Mouse (Mus musculus) layer of hippocampus, postnatal 14 days (tissue): Measurements from ENCODE around the gene Serpinb9d. TPM values are rescaled to one million over a fixed set of nuclear protein-coding genes. Genes with fewer than 3 reads are reported as not detected.
"Not testable (repeated sequence)": the region's sequence is repeated elsewhere in the genome, so short reads cannot be mapped to it uniquely, and the experiment has no call there.

Source experiments
- DNase-seq, 2 experiments: peaks; one replicate each; pipeline ENCODE4 v3.0.0; 2021 to 2022; ENCODE audit warnings: low spot score in 2 of 2, mixed read lengths in 1 of 2
- long read RNA-seq, 2 experiments: library from polyadenylated mRNA; stranded (forward); transcript quantifications; one replicate each; pipeline ENCODE4 v2.0.0; 2021
- total RNA-seq, 2 experiments: library from RNA; stranded (reverse); gene quantifications; 2 replicates each; pipeline ENCODE4 v1.2.3; 2021

Gene Serpinb9d
- not detected for total RNA-seq
- long read RNA-seq, experiment 1, result 0 reads
- long read RNA-seq, experiment 2, result 0 reads

- no peak for DNase-seq
Observed at GRCm38 (mm10) chr13:33192659-33193058, at the start of gene Serpinb9d. Gene Serpinb9d (plus strand): TSS chr13:33192959.

- DNase-seq, result no peak
Observed at GRCm38 (mm10) chr13:33159642-33160041, 33.1 kb upstream of the Serpinb9d start, which contains the start of gene Serpinb9c. Gene Serpinb9c (minus strand): TSS chr13:33159742.

GRCm38 (mm10) chr13:33190486-33190885 lies 2.3 kb upstream of the Serpinb9d start:
- not testable (repeated sequence) for DNase-seq

GRCm38 (mm10) chr13:33199740-33200139 lies 7.0 kb downstream of the Serpinb9d start:
- peak in 1 of 2 experiments; percentile 11 for DNase-seq

- DNase-seq, result not testable (repeated sequence)
Observed at GRCm38 (mm10) chr13:33249312-33249711, 56.6 kb downstream of the Serpinb9d start, which contains the start of gene Serpinb9e. Gene Serpinb9e (plus strand): TSS chr13:33249612.

Other genes with a start within 250 kb of the Serpinb9d start
- gene Serpinb6b, start 227.8 kb upstream of the Serpinb9d start, total RNA-seq, result 1 to 10 TPM; 2.0 to 3.6 TPM
- gene Serpinb9, start 189.7 kb upstream of the Serpinb9d start, total RNA-seq, result 1 to 10 TPM; 5.4 to 6.5 TPM
- not detected for gene Serpinb9b, start 165.5 kb upstream of the Serpinb9d start, total RNA-seq
- gene Serpinb1b, start 114.4 kb upstream of the Serpinb9d start, total RNA-seq, result 1 to 10 TPM; 1.5 to 2.5 TPM
- not detected for gene Serpinb9c, start 33.2 kb upstream of the Serpinb9d start, total RNA-seq
- not detected for gene Serpinb9e, start 56.7 kb downstream of the Serpinb9d start, total RNA-seq
- not detected for gene Serpinb9f, start 131.1 kb downstream of the Serpinb9d start, total RNA-seq
- not detected for gene Gm11397, start 202.8 kb downstream of the Serpinb9d start, total RNA-seq